Mouse (Mus musculus): ENCODE measurements around the gene Gm20388. TPM values are rescaled to one million over a fixed set of nuclear protein-coding genes. Genes with fewer than 3 reads are reported as not detected.

Gm20388 gene
- polyA plus RNA-seq, 1 experiment from 2014 or later = 1.7 TPM

GRCm38 (mm10) chr8:121621879-121622278, 1711.2 kb downstream of the Gm20388 start:
- Histone ChIP-seq H3K9me3 (no peaks in the 10 kb centered on the region), H3K4me1 (replicated peaks) (peaks cover 31% of the 10 kb centered on the region), H3K27ac (no peak overlapping the region), H3K27me3 (ENCODE audit: insufficient read depth, poor library complexity, severe bottlenecking) (no peaks in the 10 kb centered on the region), H3K4me3 (no peak overlapping the region), H3K36me3 (peaks cover 62% of the 10 kb centered on the region)
- no peak for DNase-seq (ENCODE audit: low spot score)
- WGBS = 74% methylated on average over 1 of the region's 1 CpGs

- WGBS = 92% methylated on average over 8 of the region's 8 CpGs
These were observed 1712.4 kb downstream of the Gm20388 start for GRCm38 (mm10) chr8:121623043-121623442.

DNA sequence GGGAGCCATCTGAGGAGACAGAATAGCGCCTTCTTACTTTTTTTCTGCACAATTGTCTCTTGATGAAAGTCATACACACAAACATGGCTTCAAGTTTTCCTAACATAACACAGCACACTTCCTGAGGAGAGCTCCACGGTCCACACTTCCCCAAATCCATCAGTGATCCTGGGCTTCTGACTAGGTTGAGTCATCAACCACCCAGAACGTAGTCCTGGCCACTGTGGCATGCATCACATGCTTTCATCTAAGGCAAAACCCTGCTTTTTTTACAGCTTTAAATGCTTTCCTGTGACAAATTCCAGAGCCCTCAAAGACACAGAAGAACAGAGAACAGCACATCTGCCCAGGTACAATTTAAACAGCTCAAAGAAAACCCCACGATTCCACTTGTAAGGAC, 1718.0 kb downstream of the Gm20388 start:
- no peaks in the 10 kb centered on the region for H3K9me3 ChIP-seq
- no peaks in the 10 kb centered on the region for H3K27me3 ChIP-seq (ENCODE audit: insufficient read depth, poor library complexity, severe bottlenecking)
- H3K4me3 ChIP-seq = no peak overlapping the region
- no peak overlapping the region for H3K27ac ChIP-seq
- H3K36me3 ChIP-seq = peaks cover 63% of the 10 kb centered on the region
- no peak for DNase-seq (ENCODE audit: low spot score)
- 94% methylated on average over 4 of the region's 4 CpGs for WGBS
- peaks cover 30% of the 10 kb centered on the region for H3K4me1 ChIP-seq (replicated peaks)

More at GRCm38 (mm10) chr8:121623043-121623442, 1712.4 kb downstream of the Gm20388 start:
- Histone ChIP-seq H3K27me3 (ENCODE audit: insufficient read depth, poor library complexity, severe bottlenecking) (no peaks in the 10 kb centered on the region), H3K9me3 (no peaks in the 10 kb centered on the region), H3K4me1 (replicated peaks) (peaks cover 31% of the 10 kb centered on the region), H3K27ac (no peak overlapping the region), H3K4me3 (no peak overlapping the region), H3K36me3 (peaks cover 62% of the 10 kb centered on the region)
- no peak for DNase-seq (ENCODE audit: low spot score)

DNA sequence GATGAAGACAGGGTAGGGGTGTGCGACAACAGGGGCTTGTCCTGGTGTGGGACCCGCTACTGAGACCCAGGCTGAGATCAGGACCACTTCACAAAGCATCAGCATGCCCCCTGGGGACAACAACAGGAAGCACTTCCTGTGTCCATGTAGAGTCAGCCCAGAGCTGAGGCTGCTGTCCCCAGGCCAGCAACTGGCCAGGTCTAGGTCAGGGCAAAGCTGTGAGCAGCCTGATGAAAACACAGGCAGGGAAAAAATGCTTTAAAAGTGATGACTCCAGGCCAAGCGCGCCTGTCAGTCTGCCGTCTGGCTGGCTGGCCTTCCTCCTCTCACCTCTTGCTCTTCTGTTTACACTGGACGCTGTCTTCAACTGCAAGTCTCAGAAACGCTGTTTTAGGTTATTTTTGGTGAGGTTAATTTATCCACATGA, 1721.0 kb downstream of the Gm20388 start:
- Histone ChIP-seq H3K27ac (no peak overlapping the region), H3K4me3 (no peak overlapping the region), H3K27me3 (ENCODE audit: insufficient read depth, poor library complexity, severe bottlenecking) (no peaks in the 10 kb centered on the region), H3K36me3 (peaks cover 60% of the 10 kb centered on the region), H3K9me3 (no peaks in the 10 kb centered on the region), H3K4me1 (replicated peaks) (peaks cover 15% of the 10 kb centered on the region)
- DNase-seq (ENCODE audit: low spot score) = no peak
- 73% methylated on average over 7 of the region's 7 CpGs for WGBS

DNA sequence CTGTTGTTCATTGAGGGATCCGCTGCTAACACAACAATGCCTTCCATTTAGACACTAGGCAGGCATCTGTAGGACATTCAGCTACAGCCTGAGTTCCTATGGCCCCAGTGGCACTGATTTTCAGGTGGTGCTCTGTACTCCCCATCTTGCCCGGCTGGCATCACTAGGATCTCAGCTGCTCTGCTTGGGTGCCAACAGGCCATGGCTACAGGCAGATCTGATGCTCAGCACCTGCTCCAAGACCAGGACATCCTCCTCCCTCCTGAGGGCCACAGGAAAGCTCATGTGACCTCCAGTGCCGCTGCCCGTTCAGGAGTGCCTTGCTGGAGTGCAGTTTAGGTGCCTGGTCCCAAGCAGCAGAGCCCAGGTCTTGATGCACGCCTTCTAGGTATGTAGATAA, 1721.8 kb downstream of the Gm20388 start:
- H3K4me3 ChIP-seq = no peak overlapping the region
- peaks cover 20% of the 10 kb centered on the region for H3K4me1 ChIP-seq (replicated peaks)
- peak overlapping the region; percentile 19; the same call in 1 of the 2 replicates for H3K27ac ChIP-seq
- H3K27me3 ChIP-seq (ENCODE audit: insufficient read depth, poor library complexity, severe bottlenecking) = no peaks in the 10 kb centered on the region
- 83% methylated on average over 5 of the region's 5 CpGs for whole genome bisulfite sequencing
- H3K36me3 ChIP-seq = peaks cover 53% of the 10 kb centered on the region
- no peak for DNase-seq (ENCODE audit: low spot score)
- H3K9me3 ChIP-seq = no peaks in the 10 kb centered on the region

GRCm38 (mm10) chr8:121635534-121635933, 1724.9 kb downstream of the Gm20388 start:
- Histone ChIP-seq H3K27me3 (ENCODE audit: insufficient read depth, poor library complexity, severe bottlenecking) (no peaks in the 10 kb centered on the region), H3K36me3 (peaks cover 31% of the 10 kb centered on the region), H3K4me1 (replicated peaks) (peaks cover 30% of the 10 kb centered on the region), H3K4me3 (no peak overlapping the region), H3K9me3 (no peaks in the 10 kb centered on the region), H3K27ac (no peak overlapping the region)
- peak; percentile 14 for DNase-seq (ENCODE audit: low spot score)
- WGBS = 78% methylated on average over 6 of the region's 6 CpGs

DNA sequence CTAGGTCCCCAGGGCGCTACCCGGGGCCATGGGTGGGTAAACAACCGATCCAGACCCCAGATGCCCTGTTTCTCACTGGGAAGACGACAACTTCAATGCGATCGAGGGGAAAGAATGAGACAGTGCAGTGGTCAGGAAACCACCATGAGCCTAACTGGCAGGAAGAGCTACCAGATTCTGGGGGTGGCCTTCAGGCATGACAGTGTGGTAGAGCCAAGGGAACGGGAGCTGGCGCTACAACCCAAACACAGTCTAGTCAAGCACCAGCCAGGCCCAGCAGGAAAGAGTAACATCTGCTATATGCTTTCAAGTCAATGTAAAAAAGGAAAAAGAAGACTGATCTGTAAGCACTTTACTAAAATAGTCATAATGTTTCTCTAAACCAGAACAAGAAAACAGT, 1725.5 kb downstream of the Gm20388 start:
- DNase-seq (ENCODE audit: low spot score) = no peak
- WGBS = 88% methylated on average over 8 of the region's 8 CpGs
- Histone ChIP-seq H3K27ac (no peak overlapping the region), H3K4me3 (no peak overlapping the region), H3K36me3 (peaks cover 31% of the 10 kb centered on the region), H3K9me3 (no peaks in the 10 kb centered on the region), H3K4me1 (replicated peaks) (peaks cover 29% of the 10 kb centered on the region), H3K27me3 (ENCODE audit: insufficient read depth, poor library complexity, severe bottlenecking) (no peaks in the 10 kb centered on the region)

DNA sequence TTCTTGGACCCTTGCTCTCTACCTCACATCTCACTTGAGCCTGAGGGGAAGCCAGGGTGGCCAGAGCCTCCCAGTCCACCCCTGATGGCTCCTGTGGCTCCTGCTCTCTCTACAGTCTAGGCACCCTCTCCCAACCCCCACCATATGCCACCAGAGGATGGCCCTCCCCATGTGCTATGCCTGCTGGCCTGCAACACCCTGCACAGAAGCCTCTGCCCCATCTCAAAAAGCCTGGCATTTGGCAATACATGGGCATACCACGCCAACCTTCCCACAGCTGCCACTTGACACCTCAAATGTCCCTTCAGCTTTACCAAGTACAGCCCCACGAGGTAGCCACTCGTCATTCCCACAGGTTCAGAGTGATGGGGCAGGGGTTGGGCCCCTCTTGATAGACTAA, 1732.2 kb downstream of the Gm20388 start:
- Histone ChIP-seq H3K36me3 (peaks cover 8% of the 10 kb centered on the region), H3K4me1 (replicated peaks) (peaks cover 52% of the 10 kb centered on the region), H3K9me3 (no peaks in the 10 kb centered on the region), H3K27ac (no peak overlapping the region), H3K4me3 (no peak overlapping the region), H3K27me3 (ENCODE audit: insufficient read depth, poor library complexity, severe bottlenecking) (no peaks in the 10 kb centered on the region)
- no peak for DNase-seq (ENCODE audit: low spot score)
- 80% methylated on average over 3 of the region's 3 CpGs for WGBS

DNA sequence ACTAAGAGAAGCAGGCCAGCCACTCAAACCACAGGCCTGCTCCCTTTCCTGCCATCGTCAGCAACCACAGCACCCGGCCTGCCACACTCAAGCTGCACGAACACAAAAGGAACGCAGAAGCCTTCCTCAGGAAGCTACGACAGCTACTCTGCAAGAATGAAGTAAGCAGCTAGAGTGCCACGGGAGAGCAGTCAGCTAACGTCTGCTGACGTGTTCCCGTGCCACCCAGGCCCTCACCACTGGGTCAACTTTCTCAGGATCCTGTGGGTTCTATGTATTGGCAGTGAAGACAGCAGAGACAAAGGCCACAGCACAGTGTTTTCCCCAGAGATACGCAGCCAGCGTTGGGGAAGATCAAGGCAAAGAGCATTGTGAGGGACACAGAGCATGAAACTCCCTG, 1732.7 kb downstream of the Gm20388 start:
- H3K27ac ChIP-seq = no peak overlapping the region
- no peak overlapping the region for H3K4me3 ChIP-seq
- 77% methylated on average over 11 of the region's 11 CpGs for WGBS
- H3K4me1 ChIP-seq (replicated peaks) = peaks cover 55% of the 10 kb centered on the region
- H3K36me3 ChIP-seq = peaks cover 5% of the 10 kb centered on the region
- no peak for DNase-seq (ENCODE audit: low spot score)
- H3K9me3 ChIP-seq = no peaks in the 10 kb centered on the region
- no peaks in the 10 kb centered on the region for H3K27me3 ChIP-seq (ENCODE audit: insufficient read depth, poor library complexity, severe bottlenecking)

GRCm38 (mm10) chr8:121647511-121648215, 1737.0 kb downstream of the Gm20388 start:
- H3K4me3 ChIP-seq = no peak overlapping the region; the same call in 1 of the 2 replicates
- peaks cover 71% of the 10 kb centered on the region for H3K4me1 ChIP-seq (replicated peaks)
- H3K27me3 ChIP-seq (ENCODE audit: insufficient read depth, poor library complexity, severe bottlenecking) = no peaks in the 10 kb centered on the region
- 89% methylated on average over 12 of the region's 12 CpGs for WGBS
- no peaks in the 10 kb centered on the region for H3K9me3 ChIP-seq
- H3K36me3 ChIP-seq = peaks cover 18% of the 10 kb centered on the region
- no peak overlapping the region for H3K27ac ChIP-seq
- no peak for DNase-seq (ENCODE audit: low spot score)

- Histone ChIP-seq H3K4me3 (peak overlapping the region; percentile 9; the same call in 1 of the 2 replicates), H3K36me3 (peaks cover 18% of the 10 kb centered on the region), H3K9me3 (no peaks in the 10 kb centered on the region), H3K4me1 (replicated peaks) (peaks cover 68% of the 10 kb centered on the region), H3K27me3 (ENCODE audit: insufficient read depth, poor library complexity, severe bottlenecking) (no peaks in the 10 kb centered on the region), H3K27ac (no peak overlapping the region)
- WGBS = 84% methylated on average over 16 of the region's 16 CpGs
- no peak for DNase-seq (ENCODE audit: low spot score)
These were observed 1737.8 kb downstream of the Gm20388 start for GRCm38 (mm10) chr8:121648451-121648850.

GRCm38 (mm10) chr8:121649423-121649822, 1738.8 kb downstream of the Gm20388 start:
- 0 out of 2 replicates have a peak overlapping the region, but pooled peaks have one; percentile 40 for H3K27ac ChIP-seq
- DNase-seq (ENCODE audit: low spot score) = no peak
- 88% methylated on average over 5 of the region's 5 CpGs for WGBS
- H3K27me3 ChIP-seq (ENCODE audit: insufficient read depth, poor library complexity, severe bottlenecking) = no peaks in the 10 kb centered on the region; the same call in 1 of the 2 replicates
- no peaks in the 10 kb centered on the region for H3K9me3 ChIP-seq
- H3K4me1 ChIP-seq (replicated peaks) = peaks cover 68% of the 10 kb centered on the region
- peak overlapping the region; percentile 89 for H3K4me3 ChIP-seq
- peaks cover 18% of the 10 kb centered on the region for H3K36me3 ChIP-seq

DNA sequence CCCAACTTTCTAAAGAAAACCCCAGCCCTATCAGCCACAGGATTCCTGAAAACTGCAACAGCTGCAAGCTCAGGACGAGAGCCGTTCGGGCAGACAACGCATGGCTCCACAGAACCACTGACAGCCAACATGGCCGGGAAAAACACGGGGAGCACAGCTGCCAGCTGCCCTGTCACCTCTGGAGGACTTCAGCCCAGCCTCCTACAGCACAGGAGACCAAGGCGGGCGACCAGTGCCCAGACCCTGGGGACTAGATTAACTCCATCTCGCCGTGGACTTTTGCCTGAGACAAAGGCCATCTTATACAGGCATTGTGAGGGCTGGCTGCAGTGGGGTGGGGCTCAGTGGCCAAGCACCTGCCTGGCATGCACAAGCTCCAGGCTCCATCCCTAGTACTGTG, 1739.3 kb downstream of the Gm20388 start:
- peaks cover 69% of the 10 kb centered on the region for H3K4me1 ChIP-seq (replicated peaks)
- no peaks in the 10 kb centered on the region for H3K9me3 ChIP-seq
- 68% methylated on average over 10 of the region's 10 CpGs for WGBS
- H3K27ac ChIP-seq = peak overlapping the region; percentile 40
- no peak for DNase-seq (ENCODE audit: low spot score)
- H3K4me3 ChIP-seq = peak overlapping the region; percentile 89
- peaks cover 3% of the 10 kb centered on the region; the same call in 1 of the 2 replicates for H3K27me3 ChIP-seq (ENCODE audit: insufficient read depth, poor library complexity, severe bottlenecking)
- H3K36me3 ChIP-seq = peaks cover 18% of the 10 kb centered on the region

Measured in hindbrain, embryonic 10.5 days (tissue).